Mouse (Mus musculus): Measurements from ENCODE around the gene Tspan33. TPM values are rescaled to one million over a fixed set of nuclear protein-coding genes. Genes with fewer than 3 reads are reported as not detected.

Tspan33 gene
- polyA plus RNA-seq (2015; fragmentation: Nextera tagmentation; extraction: Ambion mirVana), result 10.1 and 10.3 TPM in 2 replicates

- peak within 1 kb of the TSS; percentile 84 for H3K9ac ChIP-seq (ENCODE audit: low read depth, low read length)
- under 1% methylated on average over 37 of the region's 41 CpGs for WGBS
- peak; percentile 100 for ATAC-seq
- no peaks in the 10 kb centered on the region; the same call in 1 of the 2 replicates for H3K27me3 ChIP-seq (ENCODE audit: control insufficient read depth, insufficient read depth, low read depth, low read length)
- H3K4me3 ChIP-seq (ENCODE audit: low read depth, low read length), result peak within 1 kb of the TSS; percentile 88
- H3K4me2 ChIP-seq (ENCODE audit: low read length), result peak within 1 kb of the TSS; percentile 92
- H3K36me3 ChIP-seq (ENCODE audit: control insufficient read depth, insufficient read depth, low read length), result no peaks in the 10 kb centered on the region
- H3K27ac ChIP-seq (ENCODE audit: low read length), result peak within 1 kb of the TSS; percentile 47; the same call in 1 of the 2 replicates
- peaks cover 9% of the 10 kb centered on the region for H3K4me1 ChIP-seq (ENCODE audit: control insufficient read depth, insufficient read depth, low read length)
- H3K9me3 ChIP-seq (replicated peaks; ENCODE audit: control insufficient read depth, low read length, poor library complexity, severe bottlenecking), result no peaks in the 10 kb centered on the region
These were observed at the start of gene Tspan33 for GRCm38 (mm10) chr6:29693953-29694352. Gene Tspan33 (plus strand): TSS chr6:29694222.

- H3K27me3 ChIP-seq (ENCODE audit: control insufficient read depth, insufficient read depth, low read depth, low read length), result no peaks in the 10 kb centered on the region
- no peak overlapping the region for H3K9ac ChIP-seq (ENCODE audit: low read depth, low read length)
- no peak overlapping the region for H3K4me3 ChIP-seq (ENCODE audit: low read depth, low read length)
- H3K9me3 ChIP-seq (replicated peaks; ENCODE audit: control insufficient read depth, low read length, poor library complexity, severe bottlenecking), result no peaks in the 10 kb centered on the region
- no peaks in the 10 kb centered on the region for H3K4me1 ChIP-seq (ENCODE audit: control insufficient read depth, insufficient read depth, low read length)
- ATAC-seq, result no peak
- H3K4me2 ChIP-seq (ENCODE audit: low read length), result no peak overlapping the region
- no peaks in the 10 kb centered on the region for H3K36me3 ChIP-seq (ENCODE audit: control insufficient read depth, insufficient read depth, low read length)
- 32% methylated on average over 14 of the region's 14 CpGs for WGBS
- no peak overlapping the region for H3K27ac ChIP-seq (ENCODE audit: low read length)
These were observed 44.4 kb upstream of the Tspan33 start for GRCm38 (mm10) chr6:29649494-29650169.

DNA sequence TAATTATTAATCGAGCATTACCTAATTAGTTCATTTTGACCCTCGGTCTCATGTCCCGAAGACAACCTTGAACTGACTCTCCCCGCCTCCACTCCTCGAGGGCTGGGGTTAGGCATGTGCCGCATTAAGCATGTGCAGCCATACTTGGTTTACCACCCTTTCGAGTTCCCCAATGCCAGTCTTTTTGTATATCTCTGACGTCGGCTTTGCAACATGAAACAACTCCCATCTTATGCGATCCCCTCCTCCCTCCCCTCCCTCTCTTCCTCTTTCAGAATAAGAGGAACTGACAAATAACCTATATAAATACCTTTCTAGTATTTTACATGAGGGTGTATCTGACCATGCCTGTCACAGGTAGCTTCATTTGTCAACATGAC is 43.9 kb upstream of the Tspan33 start:
- Histone ChIP-seq H3K36me3 (ENCODE audit: control insufficient read depth, insufficient read depth, low read length) (no peaks in the 10 kb centered on the region), H3K4me2 (ENCODE audit: low read length) (no peak overlapping the region), H3K4me3 (ENCODE audit: low read depth, low read length) (no peak overlapping the region), H3K4me1 (ENCODE audit: control insufficient read depth, insufficient read depth, low read length) (no peaks in the 10 kb centered on the region), H3K9ac (ENCODE audit: low read depth, low read length) (no peak overlapping the region), H3K27me3 (ENCODE audit: control insufficient read depth, insufficient read depth, low read depth, low read length) (no peaks in the 10 kb centered on the region), H3K27ac (ENCODE audit: low read length) (no peak overlapping the region), H3K9me3 (replicated peaks; ENCODE audit: control insufficient read depth, low read length, poor library complexity, severe bottlenecking) (no peaks in the 10 kb centered on the region)
- ATAC-seq, result no peak
- 69% methylated on average over 10 of the region's 10 CpGs for WGBS

- no peaks in the 10 kb centered on the region for H3K4me1 ChIP-seq (ENCODE audit: control insufficient read depth, insufficient read depth, low read length)
- H3K4me3 ChIP-seq (ENCODE audit: low read depth, low read length), result no peak overlapping the region
- H3K4me2 ChIP-seq (ENCODE audit: low read length), result no peak overlapping the region
- no peaks in the 10 kb centered on the region for H3K27me3 ChIP-seq (ENCODE audit: control insufficient read depth, insufficient read depth, low read depth, low read length)
- no peaks in the 10 kb centered on the region for H3K36me3 ChIP-seq (ENCODE audit: control insufficient read depth, insufficient read depth, low read length)
- no peak for ATAC-seq
- no peaks in the 10 kb centered on the region for H3K9me3 ChIP-seq (replicated peaks; ENCODE audit: control insufficient read depth, low read length, poor library complexity, severe bottlenecking)
- H3K9ac ChIP-seq (ENCODE audit: low read depth, low read length), result no peak overlapping the region
- no peak overlapping the region for H3K27ac ChIP-seq (ENCODE audit: low read length)
These were observed 40.8 kb upstream of the Tspan33 start for GRCm38 (mm10) chr6:29653271-29653670.

DNA sequence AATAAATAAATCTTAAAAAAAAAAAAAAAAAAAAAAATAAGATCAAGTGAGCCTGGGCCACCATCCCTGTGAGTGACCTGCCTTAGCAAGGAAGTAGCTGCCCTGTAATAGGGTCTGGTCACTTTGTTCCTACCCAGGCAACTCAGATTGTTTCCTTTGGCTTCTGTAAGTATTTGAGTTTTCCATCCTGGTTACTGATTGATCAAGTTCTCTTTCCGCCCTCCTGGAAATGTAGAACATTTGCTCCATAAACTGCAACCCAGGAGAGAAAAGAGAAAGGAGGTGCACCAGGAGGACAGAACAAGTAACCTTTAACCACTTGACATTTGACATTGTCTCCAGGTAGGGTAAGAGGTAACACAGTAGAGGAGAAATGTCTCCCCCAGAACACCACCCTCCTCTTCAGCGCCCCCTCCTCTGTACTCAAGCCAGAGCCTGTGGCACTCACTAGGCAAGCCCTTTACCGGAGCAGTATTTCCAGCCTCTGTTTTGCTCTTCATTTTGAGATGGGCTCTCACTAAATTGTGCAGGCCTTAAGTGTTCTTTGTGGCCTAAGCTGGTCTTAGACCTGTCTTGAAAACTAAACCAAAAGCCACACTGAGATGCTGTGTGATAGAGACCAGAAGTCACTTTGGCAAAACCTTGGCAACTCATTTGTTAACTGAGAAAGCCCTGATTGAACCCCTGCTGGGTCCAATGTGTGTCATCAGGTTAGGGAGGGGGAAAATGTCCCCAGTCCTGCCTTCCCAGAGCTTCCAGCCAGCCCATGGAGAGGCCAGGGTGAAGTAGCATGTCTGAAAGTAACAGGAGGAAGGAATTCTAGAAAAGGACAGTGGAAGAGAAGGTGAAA is 35.2 kb upstream of the Tspan33 start:
- Histone ChIP-seq H3K4me2 (ENCODE audit: low read length) (no peak overlapping the region), H3K36me3 (ENCODE audit: control insufficient read depth, insufficient read depth, low read length) (no peaks in the 10 kb centered on the region), H3K27me3 (ENCODE audit: control insufficient read depth, insufficient read depth, low read depth, low read length) (no peaks in the 10 kb centered on the region), H3K4me1 (ENCODE audit: control insufficient read depth, insufficient read depth, low read length) (no peaks in the 10 kb centered on the region), H3K9me3 (replicated peaks; ENCODE audit: control insufficient read depth, low read length, poor library complexity, severe bottlenecking) (no peaks in the 10 kb centered on the region), H3K9ac (ENCODE audit: low read depth, low read length) (no peak overlapping the region), H3K4me3 (ENCODE audit: low read depth, low read length) (no peak overlapping the region), H3K27ac (ENCODE audit: low read length) (no peak overlapping the region)
- ATAC-seq, result no peak
- 93% methylated on average over 3 of the region's 3 CpGs for WGBS

- H3K4me1 ChIP-seq (ENCODE audit: control insufficient read depth, insufficient read depth, low read length), result no peaks in the 10 kb centered on the region
- H3K27me3 ChIP-seq (ENCODE audit: control insufficient read depth, insufficient read depth, low read depth, low read length), result no peaks in the 10 kb centered on the region
- ATAC-seq, result no peak
- H3K27ac ChIP-seq (ENCODE audit: low read length), result no peak overlapping the region
- H3K9me3 ChIP-seq (replicated peaks; ENCODE audit: control insufficient read depth, low read length, poor library complexity, severe bottlenecking), result no peaks in the 10 kb centered on the region
- H3K9ac ChIP-seq (ENCODE audit: low read depth, low read length), result no peak overlapping the region
- no peak overlapping the region for H3K4me2 ChIP-seq (ENCODE audit: low read length)
- 86% methylated on average over 2 of the region's 2 CpGs for WGBS
- H3K36me3 ChIP-seq (ENCODE audit: control insufficient read depth, insufficient read depth, low read length), result no peaks in the 10 kb centered on the region
- H3K4me3 ChIP-seq (ENCODE audit: low read depth, low read length), result no peak overlapping the region
These were observed 34.1 kb upstream of the Tspan33 start for GRCm38 (mm10) chr6:29659964-29660363.

GRCm38 (mm10) chr6:29660662-29661307 is 33.2 kb upstream of the Tspan33 start:
- Histone ChIP-seq H3K9me3 (replicated peaks; ENCODE audit: control insufficient read depth, low read length, poor library complexity, severe bottlenecking) (no peaks in the 10 kb centered on the region), H3K4me1 (ENCODE audit: control insufficient read depth, insufficient read depth, low read length) (no peaks in the 10 kb centered on the region), H3K27ac (ENCODE audit: low read length) (no peak overlapping the region), H3K4me2 (ENCODE audit: low read length) (no peak overlapping the region), H3K36me3 (ENCODE audit: control insufficient read depth, insufficient read depth, low read length) (no peaks in the 10 kb centered on the region), H3K4me3 (ENCODE audit: low read depth, low read length) (no peak overlapping the region), H3K9ac (ENCODE audit: low read depth, low read length) (no peak overlapping the region), H3K27me3 (ENCODE audit: control insufficient read depth, insufficient read depth, low read depth, low read length) (no peaks in the 10 kb centered on the region)
- ATAC-seq, result no peak
- 50% methylated on average over 11 of the region's 11 CpGs for WGBS

DNA sequence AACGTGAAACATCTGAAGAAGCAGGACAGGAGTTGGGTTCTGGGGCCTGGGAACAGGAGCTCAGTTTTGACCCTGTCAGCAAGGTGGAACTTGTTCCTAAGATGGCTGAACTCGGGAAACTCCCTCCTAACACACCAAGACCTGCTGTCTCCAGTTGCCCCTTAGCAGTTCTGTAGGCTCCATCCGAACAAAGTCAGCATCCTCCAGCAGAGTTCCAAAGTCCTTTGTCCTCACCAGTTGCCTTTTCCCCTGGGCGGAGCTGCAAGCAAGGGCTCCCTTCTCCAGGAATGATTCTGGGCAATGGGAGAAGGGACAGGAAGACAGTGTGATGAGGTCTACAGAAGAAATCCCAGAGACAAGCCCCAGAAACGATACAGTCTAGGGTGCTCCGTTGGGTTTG is 26.8 kb upstream of the Tspan33 start:
- no peaks in the 10 kb centered on the region for H3K36me3 ChIP-seq (ENCODE audit: control insufficient read depth, insufficient read depth, low read length)
- no peak overlapping the region for H3K4me3 ChIP-seq (ENCODE audit: low read depth, low read length)
- no peak for ATAC-seq
- no peaks in the 10 kb centered on the region for H3K27me3 ChIP-seq (ENCODE audit: control insufficient read depth, insufficient read depth, low read depth, low read length)
- H3K4me1 ChIP-seq (ENCODE audit: control insufficient read depth, insufficient read depth, low read length), result peaks cover 2% of the 10 kb centered on the region; the same call in 1 of the 2 replicates
- no peaks in the 10 kb centered on the region for H3K9me3 ChIP-seq (replicated peaks; ENCODE audit: control insufficient read depth, low read length, poor library complexity, severe bottlenecking)
- H3K9ac ChIP-seq (ENCODE audit: low read depth, low read length), result no peak overlapping the region
- no peak overlapping the region for H3K27ac ChIP-seq (ENCODE audit: low read length)
- H3K4me2 ChIP-seq (ENCODE audit: low read length), result no peak overlapping the region
- WGBS, result 88% methylated on average over 6 of the region's 6 CpGs

DNA sequence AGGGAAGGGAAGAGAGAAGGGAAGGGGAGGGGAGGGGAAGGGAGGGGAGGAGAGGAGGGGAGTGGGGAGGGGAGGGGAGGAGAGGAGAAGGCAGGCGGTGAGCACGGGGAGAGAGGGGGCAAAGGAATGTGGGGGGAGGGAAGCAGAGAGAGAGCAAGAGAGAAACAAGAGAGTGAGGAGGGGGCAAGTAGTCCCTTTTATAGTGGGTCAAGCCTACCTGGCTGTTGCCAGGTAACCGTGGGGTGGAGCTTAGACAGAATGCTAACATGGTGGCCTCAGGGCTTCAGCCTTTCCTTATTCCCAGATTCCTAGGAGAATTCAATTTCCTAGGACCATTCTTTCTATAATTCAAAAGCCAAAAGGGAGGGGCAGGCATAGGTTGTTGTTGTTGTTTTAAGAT is 22.3 kb upstream of the Tspan33 start:
- no peak for ATAC-seq
- H3K36me3 ChIP-seq (ENCODE audit: control insufficient read depth, insufficient read depth, low read length), result no peaks in the 10 kb centered on the region
- H3K27me3 ChIP-seq (ENCODE audit: control insufficient read depth, insufficient read depth, low read depth, low read length), result no peaks in the 10 kb centered on the region
- no peak overlapping the region for H3K27ac ChIP-seq (ENCODE audit: low read length)
- H3K9ac ChIP-seq (ENCODE audit: low read depth, low read length), result no peak overlapping the region
- H3K4me3 ChIP-seq (ENCODE audit: low read depth, low read length), result no peak overlapping the region
- H3K4me2 ChIP-seq (ENCODE audit: low read length), result no peak overlapping the region
- H3K9me3 ChIP-seq (replicated peaks; ENCODE audit: control insufficient read depth, low read length, poor library complexity, severe bottlenecking), result no peaks in the 10 kb centered on the region
- H3K4me1 ChIP-seq (ENCODE audit: control insufficient read depth, insufficient read depth, low read length), result peaks cover 7% of the 10 kb centered on the region; the same call in 1 of the 2 replicates
- 18% methylated on average over 3 of the region's 3 CpGs for WGBS

Data from midbrain, embryonic 16.5 days (tissue).